Mouse (Mus musculus) T-helper 2 cell (primary cell): Measurements from ENCODE around the gene Abr.

Experiments used
- in situ Hi-C: fragments of 300-600 bp; cut with MboI, MseI; formaldehyde crosslinking; loops from one replicate; pipeline ENCODE4 v1.15.1; 2025; ENCODE audit warnings: high pct_unique_total_duplicates

The Abr gene

DNA sequence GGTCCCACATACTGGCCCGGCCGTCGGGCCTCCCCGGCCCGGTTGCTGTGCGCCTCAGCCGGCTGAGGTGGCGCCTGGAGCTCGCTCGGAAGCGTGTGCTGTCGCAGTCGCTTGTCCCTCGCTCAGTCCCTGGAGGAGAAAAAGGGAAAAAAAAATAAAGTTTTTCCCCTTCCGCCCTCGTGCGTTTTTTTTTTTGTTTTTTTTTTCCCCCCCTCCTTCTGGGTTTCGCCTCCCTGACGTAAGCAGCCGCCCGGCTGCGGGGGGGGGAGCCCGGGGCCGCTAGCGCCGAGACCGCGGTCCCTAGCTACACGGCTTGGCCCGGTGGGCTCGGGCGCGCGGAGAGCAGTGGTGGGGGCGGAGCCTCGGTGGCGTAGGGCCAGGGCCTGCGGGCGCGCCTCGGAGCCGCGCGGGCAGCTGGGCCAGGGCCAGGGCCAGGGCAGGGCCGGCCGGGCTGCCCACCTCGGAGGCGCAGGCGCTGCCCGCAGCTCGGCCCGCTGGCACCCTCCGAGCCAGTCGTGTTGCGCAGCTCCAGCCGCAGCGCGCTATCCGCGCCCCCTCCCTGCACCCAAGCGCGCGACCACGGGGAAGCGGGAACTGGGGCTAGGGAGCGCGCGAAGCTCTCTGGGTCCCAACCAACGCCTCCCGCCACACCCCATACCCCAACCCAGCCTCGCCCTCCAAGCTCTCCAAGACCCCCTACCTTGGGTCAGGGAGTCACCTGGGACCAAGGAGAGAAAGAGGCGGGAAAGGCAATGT is 1.3 kb upstream of the Abr start:
- in situ Hi-C loops, result no loop called here

DNA sequence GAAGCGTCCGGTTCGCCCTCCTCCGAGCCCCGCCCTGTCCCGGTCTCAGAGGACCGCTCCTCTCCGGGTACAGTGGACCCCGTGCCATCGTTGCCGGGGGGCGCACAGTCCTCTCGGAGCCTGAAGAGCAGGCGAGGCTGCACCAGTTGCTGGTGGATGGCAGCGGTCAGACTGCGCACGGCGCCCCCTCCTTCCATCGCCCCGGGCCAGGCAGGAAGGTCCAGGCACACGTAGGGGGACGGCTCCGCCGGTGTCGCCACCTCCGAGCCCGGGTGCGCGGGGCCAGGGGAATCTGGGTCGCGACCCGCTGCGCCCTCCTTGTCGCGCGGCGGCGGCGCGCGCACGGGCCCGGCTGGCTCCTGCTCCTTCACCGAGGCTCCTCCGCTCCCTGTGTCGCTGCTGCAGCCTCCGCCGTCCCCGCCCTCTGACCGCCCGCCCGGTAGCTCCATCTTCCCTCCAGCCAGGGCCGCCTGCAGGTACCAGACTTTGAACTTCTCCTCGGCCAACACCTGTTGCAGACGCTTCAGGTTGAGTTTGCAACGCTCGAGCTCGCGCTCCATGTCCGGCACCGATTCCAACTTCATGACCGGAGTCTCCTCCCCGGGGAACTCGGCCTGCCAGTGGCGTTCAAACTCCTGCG is 572 bp upstream of the Abr start:
- in situ Hi-C loops, result no loop called here

DNA sequence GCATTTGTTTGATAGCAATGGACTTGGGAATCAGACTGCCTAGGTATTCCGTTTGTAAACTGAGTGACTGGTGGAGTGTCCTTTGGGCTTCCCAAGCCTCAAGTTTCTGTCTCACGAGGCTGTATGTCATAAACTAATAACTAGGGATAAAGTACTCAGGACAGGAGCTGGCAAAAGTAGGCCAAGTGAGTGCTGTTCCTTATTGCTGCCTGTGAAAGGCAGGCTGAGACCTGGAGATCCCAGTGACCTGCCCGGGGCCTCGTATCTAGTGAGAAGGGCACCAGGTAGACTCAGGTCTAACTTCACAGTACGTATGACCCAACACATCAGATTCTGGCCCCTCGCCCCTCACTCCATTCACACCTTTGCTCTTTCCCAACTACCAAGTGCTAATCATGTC is 4.0 kb downstream of the Abr start:
- in situ Hi-C loops, result no loop called here

DNA sequence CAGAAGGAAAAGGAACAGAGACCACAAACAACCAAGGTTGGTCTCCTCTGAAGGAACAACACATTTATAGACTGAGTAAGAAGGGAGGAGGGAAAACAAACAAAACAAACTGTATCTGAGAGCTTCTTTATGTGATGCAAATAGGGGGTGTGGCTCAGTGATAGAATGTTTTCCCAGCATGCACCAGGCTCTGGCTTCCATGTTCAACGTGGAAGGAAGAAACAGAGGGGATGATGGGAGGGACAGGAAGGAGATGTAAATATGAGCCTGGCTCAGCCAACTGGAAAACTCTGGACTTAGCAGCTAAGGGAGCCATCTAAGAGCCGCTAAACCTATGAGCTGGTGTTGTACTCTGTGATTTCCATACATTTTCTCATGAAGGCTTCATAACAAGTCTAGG is 7.9 kb downstream of the Abr start:
- in situ Hi-C loops, result no loop called here

DNA sequence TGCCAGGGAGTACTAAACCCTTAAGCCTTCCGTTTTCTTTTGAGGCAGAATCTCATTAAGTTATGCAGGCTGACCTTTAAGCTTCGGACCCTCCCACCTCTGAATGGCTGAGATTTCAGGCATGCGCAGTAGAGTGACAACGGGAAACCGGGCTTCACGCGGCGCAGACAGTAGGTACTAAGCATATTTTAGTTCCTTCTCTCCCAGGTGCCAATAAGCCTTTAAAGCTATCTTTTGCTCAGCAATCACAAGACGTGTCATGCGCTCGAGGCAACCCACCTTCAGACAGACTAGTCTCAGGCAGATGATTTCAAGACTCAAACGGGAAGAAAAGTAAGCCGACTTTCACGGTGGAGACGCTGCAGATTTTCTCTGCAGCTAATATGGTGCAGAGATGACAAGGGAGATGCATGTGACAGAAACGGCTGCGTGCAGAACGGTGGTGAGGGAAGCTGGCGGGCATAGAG is 9.4 kb downstream of the Abr start:
- in situ Hi-C loops, result no loop called here

DNA sequence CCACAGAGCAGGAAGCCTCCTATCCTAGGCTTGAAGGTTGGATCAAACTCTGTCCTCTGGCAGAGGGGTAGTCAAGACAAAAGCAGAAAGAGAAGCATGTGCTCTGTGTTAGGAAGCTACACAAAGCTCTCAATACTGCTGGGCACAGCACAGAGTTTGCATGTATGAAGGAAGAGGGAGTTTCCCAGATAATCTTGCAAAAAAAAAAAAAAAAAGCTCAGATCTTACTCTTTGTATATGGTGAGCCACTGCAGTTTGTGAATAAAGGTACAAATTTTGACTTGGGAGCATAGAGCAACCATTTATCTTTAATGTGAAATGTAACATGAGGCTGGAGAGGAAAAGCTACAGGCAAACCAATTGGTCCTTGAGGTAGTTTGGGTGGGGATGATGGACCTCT is 11.2 kb downstream of the Abr start:
- in situ Hi-C loops, result no loop called here

DNA sequence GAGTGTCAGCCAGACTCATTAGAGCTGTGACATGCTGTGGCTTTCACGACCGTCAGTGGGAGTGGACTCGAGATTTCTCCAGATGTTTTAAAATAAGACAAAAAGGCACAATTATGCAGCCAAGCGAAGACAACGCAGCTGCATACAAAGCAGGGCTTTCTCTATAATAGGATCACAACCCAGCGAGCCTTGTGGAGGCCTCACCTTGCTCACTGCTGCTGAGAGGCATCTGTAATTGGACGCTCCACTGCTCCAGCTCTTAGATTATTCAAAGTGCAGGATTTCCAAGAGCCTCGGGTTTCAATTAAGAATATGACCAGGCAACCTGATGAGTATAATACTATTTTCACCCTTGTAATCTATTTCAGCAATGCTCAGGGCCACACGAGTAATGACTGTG is 15.6 kb downstream of the Abr start:
- in situ Hi-C loops, result no loop called here

DNA sequence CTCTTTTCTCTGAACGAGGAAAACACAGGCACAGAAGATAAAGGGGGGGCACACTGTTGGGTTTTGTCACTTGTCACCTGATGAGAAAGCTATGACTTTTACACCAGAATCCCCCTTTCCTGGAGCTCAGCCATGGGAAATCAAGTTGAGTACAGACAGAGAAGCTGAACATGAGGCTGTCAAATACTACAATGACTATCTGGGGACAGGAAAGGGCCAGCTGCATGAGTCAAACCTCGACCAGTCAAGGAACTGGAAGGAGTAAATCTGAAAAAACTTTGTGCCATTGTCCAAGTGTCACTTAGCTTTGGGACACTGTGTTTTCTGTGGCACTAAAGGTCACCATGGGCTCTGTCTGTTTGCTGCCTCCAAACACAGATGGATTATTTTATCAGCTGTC is 22.9 kb downstream of the Abr start:
- in situ Hi-C loops, result no loop called here

DNA sequence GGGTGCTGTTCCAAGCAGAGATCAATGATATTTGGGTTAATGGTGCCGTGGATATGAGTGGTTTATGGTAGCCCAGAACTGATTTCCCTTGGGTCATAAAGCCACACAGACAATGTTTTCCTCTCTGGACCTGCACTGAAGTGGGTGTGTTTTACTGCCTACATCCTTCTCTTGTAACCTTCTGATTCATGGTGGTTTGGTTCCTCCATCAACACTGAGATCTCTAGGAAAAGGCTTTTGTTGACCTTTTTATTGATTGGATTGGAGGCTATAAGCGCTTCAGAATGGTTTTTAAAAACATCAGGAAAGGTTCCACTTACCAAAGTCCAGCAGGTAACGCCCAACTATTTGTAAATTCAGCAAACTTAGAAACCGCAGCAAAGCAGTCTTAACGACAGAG is 23.4 kb downstream of the Abr start:
- in situ Hi-C loops, result no loop called here

DNA sequence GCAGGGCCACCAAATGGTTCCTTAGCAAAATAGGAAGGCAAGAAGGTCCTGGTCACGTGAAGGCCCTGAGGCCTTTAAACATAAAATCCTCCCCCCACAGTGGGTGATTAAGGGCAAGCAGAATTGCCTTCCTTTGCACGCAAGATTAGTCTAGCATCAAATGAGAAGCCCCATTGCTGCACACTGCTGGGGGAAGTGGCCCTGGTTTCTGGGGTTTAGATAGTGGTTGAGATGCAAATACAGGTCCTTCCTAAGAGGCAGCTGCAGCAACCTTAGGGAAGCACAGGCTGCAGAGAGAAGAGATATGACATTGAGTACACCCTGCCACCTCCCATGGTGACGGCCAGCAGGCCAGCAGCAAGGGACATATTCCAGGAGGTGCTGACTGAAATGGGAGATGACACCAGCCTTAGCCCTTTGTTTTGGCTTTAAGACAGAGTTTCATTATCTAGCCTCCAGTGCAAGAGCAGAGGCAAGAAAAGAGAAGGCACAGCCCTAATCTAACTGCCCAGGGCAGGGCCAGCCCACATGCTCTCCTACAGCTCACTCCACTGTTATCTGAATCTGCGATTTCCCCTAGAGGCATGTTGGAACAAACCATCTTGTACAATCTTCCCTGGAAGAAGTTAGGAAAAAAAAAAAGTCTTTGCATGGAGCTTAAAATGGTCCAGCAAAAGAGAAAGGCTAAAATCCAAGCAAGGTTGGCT is 28.3 kb downstream of the Abr start:
- in situ Hi-C loops, result no loop called here

DNA sequence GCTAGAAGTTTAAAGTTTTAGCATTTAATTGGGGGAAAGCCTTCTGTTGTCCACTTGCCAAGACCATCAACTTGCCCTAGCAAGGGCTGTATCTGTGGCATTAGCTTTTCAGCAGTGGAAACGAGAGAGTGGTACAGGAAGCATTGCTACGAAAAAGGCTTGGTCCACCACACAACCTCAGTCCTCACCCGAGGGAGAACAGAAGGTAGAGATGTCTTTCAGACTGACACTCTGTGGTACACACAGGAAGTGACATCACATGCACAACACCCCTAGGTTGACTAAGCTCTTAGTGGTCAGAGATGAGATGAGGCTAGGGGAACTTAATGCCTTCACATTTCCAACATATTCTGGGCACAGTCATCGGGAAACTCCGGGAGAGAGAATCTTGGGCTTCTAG is 32.4 kb downstream of the Abr start:
- in situ Hi-C loops, result no loop called here

DNA sequence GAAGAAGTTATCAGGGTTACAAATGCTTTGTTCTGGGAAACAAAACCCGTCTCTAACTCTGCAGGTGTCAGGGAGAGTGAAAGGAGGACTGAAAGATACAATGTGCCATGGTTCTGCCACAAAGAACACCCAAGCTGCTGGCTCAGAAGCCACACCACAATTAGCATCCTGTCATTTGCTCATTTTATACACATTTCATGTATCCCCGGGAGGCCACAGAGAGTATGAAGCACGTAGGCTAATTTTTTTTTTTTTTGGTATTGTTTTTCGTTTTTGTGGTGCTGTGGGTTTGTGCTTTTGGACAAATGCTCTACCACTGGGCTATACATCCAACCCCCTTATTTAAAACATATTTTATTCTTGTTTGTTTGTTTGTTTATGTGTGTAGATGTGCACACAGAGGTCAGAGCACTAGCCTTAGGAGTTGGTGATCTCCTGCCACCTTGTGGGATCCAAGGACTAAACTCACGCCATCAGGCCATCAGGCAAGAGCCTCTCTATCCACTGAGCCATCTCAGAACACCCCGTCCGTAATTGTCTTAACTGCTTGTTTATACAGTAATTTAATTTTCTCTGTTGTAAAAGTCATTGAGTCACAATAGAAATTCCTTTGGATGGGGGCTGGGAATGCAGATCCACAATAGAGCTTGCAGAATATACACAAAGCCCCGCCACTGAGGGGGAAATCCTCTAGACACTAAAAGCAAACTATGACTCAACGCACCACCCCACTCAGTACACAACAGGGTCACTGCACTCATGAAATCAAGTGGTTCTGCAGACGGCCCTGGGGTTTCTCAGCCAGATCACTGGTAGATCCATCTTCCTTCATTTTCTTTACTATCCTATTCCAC is 33.3 kb downstream of the Abr start:
- in situ Hi-C loops, result no loop called here

DNA sequence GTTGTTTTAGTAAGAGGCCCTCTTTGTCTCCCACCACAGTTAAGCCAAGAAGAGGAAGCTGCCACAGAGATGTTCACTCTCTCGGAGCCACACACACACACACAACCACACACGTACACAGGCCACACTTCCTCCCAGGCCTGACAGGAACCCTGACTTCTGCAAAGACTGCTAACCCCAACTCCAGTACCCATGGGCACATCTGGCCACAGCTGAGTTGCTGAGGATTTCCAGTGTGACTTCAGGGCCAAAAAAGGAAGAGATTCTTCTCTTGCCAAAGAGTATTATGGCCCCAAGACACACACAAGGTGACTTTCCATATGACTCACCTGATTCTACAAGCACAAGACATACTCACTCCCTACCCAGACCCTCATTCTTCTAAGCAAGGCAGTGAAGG is 34.1 kb downstream of the Abr start:
- in situ Hi-C loops, result no loop called here

DNA sequence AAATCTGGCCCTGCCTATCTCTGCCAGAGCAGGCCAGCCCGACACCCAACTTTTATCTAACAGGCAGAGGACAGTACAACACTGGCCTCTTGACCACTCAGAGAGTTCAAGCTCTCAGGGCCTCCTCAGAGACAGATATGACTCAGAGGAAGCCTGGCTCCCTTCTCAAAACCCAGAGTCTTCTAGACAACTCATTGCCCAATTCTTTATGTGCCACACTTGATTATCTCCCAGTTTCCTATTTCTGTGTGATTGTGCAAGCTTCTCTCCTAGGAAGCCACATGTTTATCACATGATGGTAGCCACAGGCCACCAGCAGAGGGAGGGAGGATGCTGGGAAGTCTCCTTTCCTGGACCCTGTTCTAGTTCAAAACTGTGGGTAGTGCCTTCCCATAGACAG is 34.8 kb downstream of the Abr start:
- in situ Hi-C loops, result no loop called here

DNA sequence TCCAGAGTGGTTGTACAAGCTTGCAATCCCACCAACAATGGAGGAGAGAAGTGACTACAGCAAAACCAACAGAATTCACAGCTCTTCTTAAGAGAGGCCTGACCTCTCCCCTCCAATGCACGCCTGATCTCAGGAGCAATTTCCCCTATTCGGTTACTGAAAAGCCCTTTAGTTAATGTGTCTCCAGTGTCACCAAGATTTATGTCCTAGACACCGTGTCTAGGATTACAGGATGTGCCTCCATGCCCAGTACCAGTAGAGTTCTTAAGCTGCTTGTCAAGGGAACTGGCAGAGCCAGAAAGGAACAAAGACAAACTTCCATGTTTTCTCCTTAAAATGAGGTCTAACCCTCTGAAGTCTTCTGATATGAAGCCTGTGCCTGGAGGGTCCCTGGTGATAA is 36.0 kb downstream of the Abr start:
- in situ Hi-C loops, result no loop called here

DNA sequence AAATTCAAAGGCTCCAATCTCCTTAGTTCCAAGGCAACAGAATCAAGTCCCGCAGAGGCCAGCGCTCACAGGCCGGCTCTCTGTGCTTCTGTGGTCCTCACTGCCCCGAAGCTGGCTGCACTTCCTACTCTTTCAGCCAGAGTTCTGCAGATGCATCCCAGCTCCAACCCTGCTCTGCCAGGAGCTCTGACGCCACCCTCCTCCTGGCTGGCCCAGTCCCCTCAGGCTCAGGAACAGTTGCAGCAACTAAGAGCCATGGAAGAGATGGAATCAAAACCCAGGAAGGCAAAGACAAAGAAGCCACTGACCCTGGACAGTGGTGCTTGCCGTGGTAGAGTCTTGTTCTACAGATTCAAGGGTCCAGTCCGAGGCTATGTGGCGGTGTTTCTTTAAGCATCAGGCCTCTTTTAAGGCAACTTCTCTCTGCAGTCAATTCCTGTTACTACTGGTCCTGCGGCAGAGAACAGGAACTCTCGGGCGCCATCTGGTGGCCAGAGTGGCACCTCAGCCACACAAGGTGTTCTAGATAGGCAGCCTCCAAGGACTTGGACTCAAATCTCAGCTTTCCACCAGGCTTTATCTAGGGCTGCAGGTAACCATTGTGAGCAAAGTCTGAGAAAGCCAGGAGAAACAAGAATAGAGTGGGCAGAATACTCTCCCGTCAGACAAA is 44.4 kb downstream of the Abr start:
- in situ Hi-C loops, result no loop called here

DNA sequence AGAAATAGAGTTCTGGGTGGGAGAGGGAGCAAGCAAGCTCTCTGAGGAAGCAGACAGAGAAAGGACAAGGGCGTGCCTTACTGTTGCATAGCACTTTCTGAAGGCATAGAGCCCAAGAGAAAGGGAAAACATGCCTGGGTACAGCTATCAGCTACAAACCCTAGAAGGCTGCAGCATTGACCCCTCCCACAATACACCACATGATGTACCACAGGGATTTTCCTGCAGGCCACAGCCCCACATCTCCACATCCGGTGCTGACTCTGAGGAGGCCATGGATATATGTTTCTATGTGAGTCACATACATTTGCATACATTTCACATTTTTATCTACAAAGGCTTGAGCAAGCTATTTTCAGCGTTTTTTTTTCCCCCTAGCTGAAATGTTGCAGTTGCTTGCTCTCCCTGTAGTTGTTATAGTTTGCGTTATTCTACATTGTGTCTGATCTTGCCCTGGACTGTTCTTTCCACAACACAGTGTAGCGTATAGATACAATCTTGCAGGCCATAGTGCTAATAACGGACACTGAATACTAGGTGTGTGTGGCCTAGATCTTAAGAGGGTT is 49.2 kb downstream of the Abr start:
- in situ Hi-C loops, result loop anchor here (5.0 kb wide), 1 partner anchor 46 kb away; no protein-coding TSS in a partner anchor

DNA sequence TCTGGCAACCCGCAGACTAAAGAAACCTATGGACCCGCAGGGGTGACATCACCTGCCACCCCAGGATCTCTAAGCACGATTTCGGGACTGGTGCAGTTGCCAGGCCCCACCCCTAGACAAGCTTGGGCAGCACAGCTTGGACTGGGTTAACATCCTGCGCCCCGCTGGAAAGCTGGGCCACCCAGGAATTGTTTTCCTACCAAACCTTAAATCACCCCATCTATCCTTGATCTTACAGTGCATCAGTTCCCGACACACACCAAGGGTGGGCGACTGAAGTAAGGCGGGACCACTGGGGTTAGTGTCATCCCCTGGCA is 50.5 kb downstream of the Abr start:
- in situ Hi-C loops, result loop anchor here (5.0 kb wide), 1 partner anchor 44 kb away; no protein-coding TSS in a partner anchor

DNA sequence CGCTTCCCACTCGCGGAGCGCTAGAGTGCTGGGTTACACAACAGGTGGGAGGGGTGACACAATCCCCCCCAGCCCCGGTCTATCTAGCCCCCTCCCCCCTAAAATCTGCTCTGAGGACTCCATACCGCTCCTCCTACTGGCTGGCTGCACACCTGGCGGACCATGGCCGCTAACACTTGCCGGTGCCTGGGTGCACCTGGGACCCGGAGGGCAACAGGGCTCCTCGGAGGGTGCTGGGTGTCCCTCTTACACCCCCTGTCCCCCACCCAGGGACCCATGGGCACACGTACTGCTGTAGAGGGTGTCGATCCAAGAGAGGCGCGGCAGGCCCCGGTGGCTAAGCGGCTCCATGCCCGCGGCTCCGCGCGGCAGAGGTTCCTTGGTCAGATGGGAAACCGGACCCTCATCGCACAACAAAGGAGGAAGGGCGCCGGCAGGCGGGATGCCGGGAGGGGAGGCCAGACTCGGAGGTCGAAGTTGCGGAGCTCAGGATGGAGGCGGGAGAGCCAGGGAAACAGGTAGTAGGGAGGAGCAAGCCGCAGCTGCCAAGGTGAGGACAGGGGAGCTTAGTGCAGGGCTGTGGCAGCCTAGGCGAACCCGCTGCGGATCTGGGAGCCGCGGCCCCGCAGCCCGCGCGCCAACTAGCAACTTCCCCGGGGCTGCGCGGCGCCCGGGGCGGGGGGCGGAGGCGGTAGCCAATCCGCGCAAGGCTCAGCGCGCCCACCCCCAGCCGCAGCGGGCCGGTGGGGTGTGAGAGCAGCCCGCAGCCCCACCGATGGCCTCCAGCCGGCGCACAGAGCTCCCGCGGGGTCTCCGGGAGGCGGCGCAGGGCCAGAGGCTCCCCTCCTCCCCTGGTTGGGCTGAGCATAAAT is 51.1 kb downstream of the Abr start:
- in situ Hi-C loops, result loop anchor here (5.0 kb wide), 1 partner anchor 44 kb away; no protein-coding TSS in a partner anchor

DNA sequence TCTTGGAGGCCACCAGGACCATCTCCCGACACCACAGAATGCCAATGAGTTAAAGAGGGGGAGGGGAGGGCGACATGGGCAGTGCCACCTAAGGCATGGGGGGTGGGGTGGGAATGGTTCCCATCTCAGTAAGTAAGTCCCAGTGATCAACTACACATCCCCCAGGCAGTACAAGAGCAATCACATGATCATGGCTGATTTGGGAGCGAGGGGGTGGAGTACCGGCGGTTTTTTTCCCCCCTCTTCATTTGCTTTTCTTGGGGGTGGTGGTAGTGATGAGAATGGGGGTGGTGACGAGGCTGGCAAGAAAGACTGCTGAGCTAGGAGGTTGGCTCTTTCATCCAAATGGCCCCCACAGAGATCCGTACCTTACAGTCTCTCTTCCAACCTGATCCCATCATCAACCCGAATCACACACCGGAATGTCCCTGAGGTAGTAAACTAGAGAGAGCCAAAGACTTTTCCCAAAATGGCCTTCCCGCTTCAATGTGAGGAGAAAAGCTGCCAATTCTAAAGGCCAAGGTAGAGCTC is 51.8 kb downstream of the Abr start:
- in situ Hi-C loops, result loop anchor here (5.0 kb wide), 1 partner anchor 43 kb away; no protein-coding TSS in a partner anchor
